Mouse (Mus musculus) cerebellum, adult 11-12 months (tissue): ENCODE results near the gene Zfp2.

Source experiments
- DNase-seq: peaks from one replicate; pipeline ENCODE4 v3.0.0; 2022

The Zfp2 gene

DNA sequence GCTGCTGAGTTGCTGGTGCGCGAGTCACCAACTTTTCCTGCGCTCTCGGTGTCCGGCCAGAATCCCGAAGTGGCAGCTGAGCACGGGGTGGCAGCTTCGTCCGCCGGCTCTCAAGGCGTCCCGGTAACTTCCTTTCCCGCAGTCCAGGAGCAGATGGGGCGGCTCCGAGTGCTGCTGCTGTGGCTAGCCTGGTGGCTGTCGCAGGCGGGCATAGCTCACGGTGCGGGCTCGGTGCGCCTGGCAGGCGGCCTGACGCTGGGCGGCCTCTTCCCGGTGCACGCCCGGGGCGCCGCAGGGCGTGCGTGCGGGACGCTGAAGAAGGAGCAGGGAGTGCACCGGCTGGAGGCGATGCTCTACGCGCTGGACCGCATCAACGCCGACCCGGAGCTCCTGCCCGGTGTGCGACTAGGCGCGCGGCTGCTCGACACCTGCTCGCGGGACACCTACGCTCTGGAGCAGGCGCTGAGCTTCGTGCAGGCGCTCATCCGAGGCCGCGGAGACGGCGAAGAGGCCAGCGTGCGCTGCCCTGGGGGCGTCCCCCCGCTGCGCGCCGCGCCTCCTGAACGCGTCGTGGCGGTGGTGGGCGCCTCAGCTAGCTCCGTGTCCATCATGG is 64.9 kb downstream of the Zfp2 start:
- DNase-seq = no peak

DNA sequence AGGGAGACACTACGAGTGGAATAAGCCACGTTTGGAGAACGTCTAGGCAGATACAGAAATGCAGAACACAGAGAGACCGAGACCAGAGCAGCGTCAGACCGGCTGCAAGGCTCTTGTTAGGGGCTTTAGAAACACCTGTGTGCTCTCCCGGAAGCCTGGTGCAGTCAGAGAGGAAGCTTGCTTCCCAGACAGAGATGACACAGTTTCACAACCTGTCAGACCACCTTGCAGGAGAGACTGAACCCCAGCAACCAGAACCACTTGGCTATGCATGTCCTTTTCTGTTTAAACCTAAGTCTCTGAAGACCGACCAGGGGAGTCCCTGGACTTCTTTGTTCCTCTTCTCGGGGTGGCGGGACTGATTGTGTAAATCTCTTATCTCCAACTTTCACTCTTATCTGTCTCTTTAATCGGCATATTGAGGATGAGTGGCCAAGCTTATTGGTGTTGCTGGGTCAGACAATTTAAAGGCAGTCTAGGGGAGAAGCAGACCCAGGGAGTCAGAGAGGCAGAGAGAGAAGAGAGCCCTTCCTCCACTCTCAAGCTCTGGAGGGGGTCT is 65.7 kb downstream of the Zfp2 start, which contains the start of gene Grm6:
TSS of gene Grm6 (plus strand) at position 509 of the 559 bp plus-strand sequence.
- DNase-seq = no peak

- DNase-seq = no peak
These were observed 66.7 kb downstream of the Zfp2 start for GRCm38 (mm10) chr11:50849310-50849709.
